Mouse (Mus musculus) lung, adult 18-20 months (tissue): Measurements from ENCODE around the gene Exoc3l2.

Source experiments
- DNase-seq, 2 experiments: peaks; one replicate each; pipeline ENCODE4 v3.0.0; 2022; ENCODE audit warnings: mixed read lengths in 2 of 2

The Exoc3l2 gene

GRCm38 (mm10) chr7:19457414-19458071 is 5.6 kb upstream of the Exoc3l2 start:
- DNase-seq: no peak

GRCm38 (mm10) chr7:19458072-19458486 is 5.1 kb upstream of the Exoc3l2 start:
- peak; percentile 39 to 64 for DNase-seq

GRCm38 (mm10) chr7:19458591-19459111 is 4.5 kb upstream of the Exoc3l2 start, which contains the start of gene Mark4:
Gene Mark4, minus strand, starts transcription at chr7:19458821.
- peak; percentile 80 to 81 for DNase-seq

- no peak for DNase-seq
Measured at GRCm38 (mm10) chr7:19459144-19459870, 3.8 kb upstream of the Exoc3l2 start.

- DNase-seq: no peak
Measured at GRCm38 (mm10) chr7:19460500-19460899, 2.6 kb upstream of the Exoc3l2 start.

GRCm38 (mm10) chr7:19461488-19461887 is 1.6 kb upstream of the Exoc3l2 start:
- peak; percentile 69 to 73 for DNase-seq

- DNase-seq: no peak
Measured at GRCm38 (mm10) chr7:19462443-19462842, 688 bp upstream of the Exoc3l2 start.

GRCm38 (mm10) chr7:19464367-19465307 is 1.5 kb downstream of the Exoc3l2 start:
- no peak for DNase-seq

- DNase-seq: no peak
Measured at GRCm38 (mm10) chr7:19466602-19467145, 3.5 kb downstream of the Exoc3l2 start.

GRCm38 (mm10) chr7:19467638-19468037 is 4.5 kb downstream of the Exoc3l2 start:
- no peak for DNase-seq

GRCm38 (mm10) chr7:19468279-19468678 is 5.1 kb downstream of the Exoc3l2 start:
- DNase-seq: no peak

- DNase-seq: no peak
Measured at GRCm38 (mm10) chr7:19469404-19469803, 6.3 kb downstream of the Exoc3l2 start.

- DNase-seq: no peak
Measured at GRCm38 (mm10) chr7:19470308-19470707, 7.2 kb downstream of the Exoc3l2 start.

- DNase-seq: peak in 1 of 2 experiments; percentile 46
Measured at GRCm38 (mm10) chr7:19472403-19472802, 9.3 kb downstream of the Exoc3l2 start.

GRCm38 (mm10) chr7:19473875-19474443 is 10.8 kb downstream of the Exoc3l2 start:
- DNase-seq: peak; percentile 57 to 67

- no peak for DNase-seq
Measured at GRCm38 (mm10) chr7:19477084-19477483, 14.0 kb downstream of the Exoc3l2 start.

- no peak for DNase-seq
Measured at GRCm38 (mm10) chr7:19477624-19478384, 14.7 kb downstream of the Exoc3l2 start.

- DNase-seq: no peak
Measured at GRCm38 (mm10) chr7:19483281-19483680, 20.1 kb downstream of the Exoc3l2 start.

- no peak for DNase-seq
Measured at GRCm38 (mm10) chr7:19485488-19485887, 22.4 kb downstream of the Exoc3l2 start.

- no peak for DNase-seq
Measured at GRCm38 (mm10) chr7:19486549-19486948, 23.4 kb downstream of the Exoc3l2 start.

- no peak for DNase-seq
Measured at GRCm38 (mm10) chr7:19489525-19489924, 26.4 kb downstream of the Exoc3l2 start.
